In the genomic region with DNA sequence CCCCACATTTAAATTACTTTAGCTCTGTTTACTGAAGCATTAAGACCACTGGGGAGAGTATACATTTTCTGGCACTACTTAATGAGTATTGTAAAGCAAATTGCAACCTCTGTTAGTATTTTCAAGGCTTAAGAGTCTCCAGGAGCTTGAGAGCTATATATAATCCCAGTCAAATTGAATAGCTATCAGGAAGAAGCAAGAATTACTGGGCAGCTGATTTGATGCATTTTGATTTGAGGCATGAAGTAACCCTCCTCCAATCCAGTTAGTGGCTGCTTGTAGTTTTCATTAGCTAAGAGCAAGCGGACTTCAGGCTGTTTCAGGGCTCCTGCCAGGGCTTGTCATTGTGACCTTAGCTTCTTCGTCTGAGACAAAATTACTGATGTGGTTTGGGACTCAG, we compare ENCODE assay signal across 23 mouse cellular contexts.
A peak's percentile ranks its signal among the peaks of the same experiment; 100 is the strongest.
DNase-seq lines count a peak whose midpoint lies in the region; ATAC-seq and TF ChIP-seq lines count a peak whose summit lies in the region.
"Had no signal": no experiment of that assay in that cellular context is flagged by ENCODE, and none has a peak within 500 bp of the region (broad histone marks: within the 10 kb centered on the region; RNA-seq: fewer than 3 reads in every experiment).

No protein-coding gene starts in this region.

- peaks cover 3% of the 10 kb centered on the region; the same call in 1 of the 2 replicates for H3K4me1 ChIP-seq in forebrain, embryonic 11.5 days (replicated peaks; ENCODE audit: control insufficient read depth, insufficient read depth, low read length)
- H3K4me1 ChIP-seq in forebrain, embryonic 12.5 days = peaks cover 38% of the 10 kb centered on the region
- H3K4me1 ChIP-seq in hindbrain, embryonic 16.5 days (ENCODE audit: control insufficient read depth, insufficient read depth, low read depth, low read length) = peaks cover 17% of the 10 kb centered on the region
- peaks cover 4% of the 10 kb centered on the region; the same call in 1 of the 2 replicates for H3K4me1 ChIP-seq in hindbrain, postnatal 0 days (ENCODE audit: insufficient read depth, low read length)
- peaks cover 16% of the 10 kb centered on the region; the same call in 1 of the 2 replicates for H3K4me1 ChIP-seq in neural tube, embryonic 14.5 days (ENCODE audit: control insufficient read depth, insufficient read depth, low read length)
- peaks cover 44% of the 10 kb centered on the region for H3K4me1 ChIP-seq in neural tube, embryonic 15.5 days

- no peaks in the 10 kb centered on the region for H3K27me3 ChIP-seq in forebrain, embryonic 11.5 days (ENCODE audit: control insufficient read depth, insufficient read depth, low read length)
- H3K27me3 ChIP-seq in forebrain, embryonic 12.5 days = no peaks in the 10 kb centered on the region
- no peaks in the 10 kb centered on the region for H3K27me3 ChIP-seq in hindbrain, embryonic 16.5 days (replicated peaks; ENCODE audit: control insufficient read depth, insufficient read depth, low read length)
- no peaks in the 10 kb centered on the region for H3K27me3 ChIP-seq in hindbrain, postnatal 0 days (ENCODE audit: insufficient read depth, low read length)
- H3K27me3 ChIP-seq in neural tube, embryonic 14.5 days (ENCODE audit: control insufficient read depth, insufficient read depth, low read length) = no peaks in the 10 kb centered on the region
- H3K27me3 ChIP-seq in neural tube, embryonic 15.5 days (replicated peaks) = no peaks in the 10 kb centered on the region
- H3K27me3 ChIP-seq: heart, embryonic 12.5 days; heart, embryonic 15.5 days; hindbrain, embryonic 13.5 days; Patski had no signal

- TF ChIP-seq CTCF in hindbrain, postnatal 0 days (IDR thresholded peaks at IDR 0.05; ENCODE audit: low read depth) = no peak

- H3K4me2 ChIP-seq in forebrain, embryonic 11.5 days (ENCODE audit: low read depth, low read length, severe bottlenecking) = no peak overlapping the region
- H3K4me2 ChIP-seq in forebrain, embryonic 12.5 days = no peak overlapping the region
- H3K4me2 ChIP-seq in hindbrain, embryonic 16.5 days (ENCODE audit: low read length) = no peak overlapping the region
- no peak overlapping the region for H3K4me2 ChIP-seq in hindbrain, postnatal 0 days (ENCODE audit: low read depth, low read length)
- H3K4me2 ChIP-seq in neural tube, embryonic 14.5 days (ENCODE audit: low read depth, low read length) = no peak overlapping the region
- H3K4me2 ChIP-seq in neural tube, embryonic 15.5 days = no peak overlapping the region
- H3K4me2 ChIP-seq: heart, embryonic 12.5 days; heart, embryonic 15.5 days; hindbrain, embryonic 13.5 days had no signal

- H3K9me3 ChIP-seq in forebrain, embryonic 11.5 days (ENCODE audit: control insufficient read depth, low read length) = no peaks in the 10 kb centered on the region
- H3K9me3 ChIP-seq in forebrain, embryonic 12.5 days = no peaks in the 10 kb centered on the region
- H3K9me3 ChIP-seq in hindbrain, embryonic 16.5 days (ENCODE audit: control insufficient read depth, low read length) = no peaks in the 10 kb centered on the region
- no peaks in the 10 kb centered on the region for H3K9me3 ChIP-seq in hindbrain, postnatal 0 days (ENCODE audit: low read length)
- no peaks in the 10 kb centered on the region for H3K9me3 ChIP-seq in neural tube, embryonic 14.5 days (ENCODE audit: control insufficient read depth, low read length)
- no peaks in the 10 kb centered on the region for H3K9me3 ChIP-seq in neural tube, embryonic 15.5 days (replicated peaks)
- H3K9me3 ChIP-seq: forebrain, embryonic 10.5 days; heart, embryonic 12.5 days; heart, embryonic 15.5 days; hindbrain, embryonic 10.5 days; hindbrain, embryonic 13.5 days had no signal

- no peak for DNase-seq in forebrain, embryonic 11.5 days (ENCODE audit: low spot score)
- no peak for DNase-seq in hindbrain, postnatal 0 days (ENCODE audit: low spot score)
- DNase-seq in heart, adult 9 months (ENCODE audit: low spot score in 2 of 2) = no peak
- DNase-seq: adrenal gland, postnatal 10 days; adrenal gland, postnatal 36 days; cerebellum, adult 18-20 months; cerebellum, adult 9-10 months; cerebellum, postnatal 14 days; forebrain, postnatal 0 days; gastrocnemius, postnatal 14 days; heart, adult 11 months; heart, postnatal 10 days; heart, postnatal 36 days had no signal

- H3K36me3 ChIP-seq in forebrain, embryonic 11.5 days (ENCODE audit: control insufficient read depth, insufficient read depth, low read length) = no peaks in the 10 kb centered on the region
- no peaks in the 10 kb centered on the region for H3K36me3 ChIP-seq in forebrain, embryonic 12.5 days (replicated peaks)
- no peaks in the 10 kb centered on the region for H3K36me3 ChIP-seq in hindbrain, embryonic 16.5 days (ENCODE audit: control insufficient read depth, insufficient read depth, low read length)
- H3K36me3 ChIP-seq in hindbrain, postnatal 0 days (ENCODE audit: insufficient read depth, low read length) = no peaks in the 10 kb centered on the region
- H3K36me3 ChIP-seq in neural tube, embryonic 14.5 days (ENCODE audit: control insufficient read depth, insufficient read depth, low read length) = no peaks in the 10 kb centered on the region
- no peaks in the 10 kb centered on the region for H3K36me3 ChIP-seq in neural tube, embryonic 15.5 days
- H3K36me3 ChIP-seq: forebrain, embryonic 10.5 days; heart, embryonic 12.5 days; heart, embryonic 15.5 days; hindbrain, embryonic 10.5 days; hindbrain, embryonic 13.5 days had no signal

- H3K4me3 ChIP-seq in forebrain, embryonic 11.5 days (ENCODE audit: low read depth, low read length) = no peak overlapping the region
- H3K4me3 ChIP-seq in forebrain, embryonic 12.5 days (replicated peaks) = no peak overlapping the region
- no peak overlapping the region for H3K4me3 ChIP-seq in hindbrain, embryonic 16.5 days (ENCODE audit: low read length)
- no peak overlapping the region for H3K4me3 ChIP-seq in hindbrain, postnatal 0 days (ENCODE audit: low read length)
- no peak overlapping the region for H3K4me3 ChIP-seq in neural tube, embryonic 14.5 days (ENCODE audit: low read depth, low read length)
- H3K4me3 ChIP-seq in neural tube, embryonic 15.5 days (replicated peaks) = no peak overlapping the region
- H3K4me3 ChIP-seq: forebrain, embryonic 10.5 days; heart, embryonic 12.5 days; heart, embryonic 15.5 days; hindbrain, embryonic 10.5 days; hindbrain, embryonic 13.5 days had no signal

- H3K9ac ChIP-seq in forebrain, embryonic 11.5 days (ENCODE audit: low read length) = 0 out of 2 replicates have a peak overlapping the region, but pooled peaks have one; percentile 9
- no peak overlapping the region for H3K9ac ChIP-seq in forebrain, embryonic 12.5 days
- no peak overlapping the region for H3K9ac ChIP-seq in hindbrain, embryonic 16.5 days (ENCODE audit: low read depth, low read length)
- H3K9ac ChIP-seq in hindbrain, postnatal 0 days (replicated peaks; ENCODE audit: low read length) = no peak overlapping the region
- H3K9ac ChIP-seq in neural tube, embryonic 14.5 days (replicated peaks; ENCODE audit: low read depth, low read length) = no peak overlapping the region
- H3K9ac ChIP-seq in neural tube, embryonic 15.5 days (replicated peaks) = no peak overlapping the region
- H3K9ac ChIP-seq: forebrain, postnatal 0 days; heart, embryonic 12.5 days; heart, embryonic 15.5 days; hindbrain, embryonic 13.5 days had no signal

- no peak overlapping the region for H3K27ac ChIP-seq in forebrain, embryonic 11.5 days (ENCODE audit: low read depth, low read length)
- H3K27ac ChIP-seq in forebrain, embryonic 12.5 days = no peak overlapping the region
- 0 out of 2 replicates have a peak overlapping the region, but pooled peaks have one; percentile 17 for H3K27ac ChIP-seq in hindbrain, embryonic 16.5 days (ENCODE audit: low read depth, low read length)
- no peak overlapping the region for H3K27ac ChIP-seq in hindbrain, postnatal 0 days
- H3K27ac ChIP-seq in neural tube, embryonic 14.5 days (ENCODE audit: low read depth, low read length) = peak overlapping the region; percentile 10; the same call in 1 of the 2 replicates
- H3K27ac ChIP-seq in neural tube, embryonic 15.5 days (replicated peaks) = no peak overlapping the region; the same call in 1 of the 2 replicates
- H3K27ac ChIP-seq: forebrain, embryonic 10.5 days; heart, embryonic 15.5 days; hindbrain, embryonic 10.5 days; hindbrain, embryonic 13.5 days had no signal

- 48% methylated on average over 2 of the region's 2 CpGs for WGBS in forebrain, embryonic 11.5 days
- 32% methylated on average over 2 of the region's 2 CpGs for WGBS in forebrain, embryonic 12.5 days
- 59% methylated on average over 2 of the region's 2 CpGs for WGBS in hindbrain, embryonic 16.5 days
- WGBS in hindbrain, postnatal 0 days = 51% methylated on average over 2 of the region's 2 CpGs
- WGBS in neural tube, embryonic 14.5 days = 39% methylated on average over 2 of the region's 2 CpGs
- 50% methylated on average over 2 of the region's 2 CpGs for WGBS in neural tube, embryonic 15.5 days

- ATAC-seq in forebrain, embryonic 11.5 days (replicated peaks; ENCODE audit: low FRiP score) = no peak
- no peak for ATAC-seq in forebrain, embryonic 12.5 days (ENCODE audit: low FRiP score)
- ATAC-seq in hindbrain, embryonic 16.5 days = no peak
- ATAC-seq in hindbrain, postnatal 0 days = no peak
- ATAC-seq in neural tube, embryonic 14.5 days (ENCODE audit: low read depth) = no peak
- ATAC-seq in neural tube, embryonic 15.5 days (ENCODE audit: low FRiP score) = no peak
- ATAC-seq: forebrain, postnatal 0 days; Patski had no signal

Comparison
In these comparisons a context has a peak if more than half of its experiments do, and no peak if none do; other contexts are left out.
1. H3K27ac ChIP-seq: peak in hindbrain, embryonic 16.5 days (single experiment) and neural tube, embryonic 14.5 days (single experiment); none in forebrain, embryonic 11.5 days (single experiment), forebrain, embryonic 12.5 days (single experiment), hindbrain, postnatal 0 days (single experiment) and neural tube, embryonic 15.5 days (single experiment).